Mouse (Mus musculus): ENCODE results near the gene Ece1. TPM values are rescaled to one million over a fixed set of nuclear protein-coding genes. Genes with fewer than 3 reads are reported as not detected.

The Ece1 gene
- total RNA-seq, 2 experiments from 2014 or later, result 47.6 to 54.2 TPM

DNA sequence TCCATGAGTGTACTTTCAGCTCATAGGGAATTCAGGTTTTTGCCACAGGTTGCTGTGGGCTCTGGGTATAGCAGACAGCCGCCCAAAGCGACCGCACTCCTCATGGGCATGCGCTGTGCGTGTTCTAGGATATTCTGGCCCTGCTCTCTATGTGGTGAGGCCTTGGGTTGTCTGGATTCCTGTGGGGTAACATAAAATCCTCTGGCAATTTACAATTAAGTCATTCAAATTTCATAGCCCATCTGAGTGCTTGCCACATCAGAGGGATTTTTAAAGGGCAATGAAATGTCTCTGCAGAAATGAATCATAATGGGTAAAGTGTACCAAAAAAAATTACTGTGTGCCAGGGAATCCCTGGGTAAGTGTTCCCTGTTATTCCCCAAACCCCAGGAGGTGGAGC lies 127.4 kb downstream of the Ece1 start:
- DNase-seq, result no peak

DNA sequence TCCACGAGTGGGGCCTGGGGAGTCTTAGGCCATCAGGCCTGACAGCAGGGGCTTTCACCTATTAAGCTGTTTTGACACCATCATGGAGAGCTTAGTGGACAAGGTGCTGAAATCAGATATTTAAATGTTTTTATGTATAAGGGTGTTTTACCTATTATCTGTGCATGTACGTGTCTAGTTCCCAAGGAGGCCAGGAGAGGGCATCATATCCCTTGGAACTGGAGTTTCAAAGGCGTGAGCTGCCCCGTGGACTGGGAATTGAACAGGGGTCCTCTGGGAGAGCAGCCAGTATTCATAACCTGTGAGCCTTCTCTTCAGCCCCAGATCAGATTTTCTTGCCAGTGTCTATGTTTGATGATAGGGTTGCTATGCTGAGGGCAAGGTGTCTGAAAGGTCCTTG lies 128.4 kb downstream of the Ece1 start:
- DNase-seq, result no peak

- no peak for DNase-seq
Observed at GRCm38 (mm10) chr4:137991240-137991639, 129.2 kb downstream of the Ece1 start.

DNA sequence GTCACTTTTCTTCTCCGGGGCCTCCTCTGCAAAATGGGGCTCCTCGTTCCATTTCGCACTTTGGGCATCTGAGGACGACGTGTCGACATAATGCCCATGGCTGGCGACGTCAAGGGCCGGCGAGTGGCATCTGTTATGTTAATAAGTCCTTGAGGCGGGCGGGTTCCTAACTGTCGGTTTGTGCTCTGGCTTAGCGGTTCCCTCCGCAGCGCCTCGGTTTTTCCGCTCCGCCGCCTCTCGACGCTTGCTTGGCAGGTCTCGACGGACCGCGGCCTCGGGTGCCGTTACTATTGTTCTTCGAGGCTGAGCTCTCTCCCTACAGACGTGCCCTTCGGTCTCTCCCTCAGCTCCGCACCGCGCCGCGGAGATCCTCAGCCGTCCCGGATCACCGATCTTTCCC lies 130.9 kb downstream of the Ece1 start, which contains the start of gene Eif4g3:
Eif4g3 (plus strand) TSS at position 133 of the 400 bp plus-strand sequence.
- no peak for DNase-seq

DNA sequence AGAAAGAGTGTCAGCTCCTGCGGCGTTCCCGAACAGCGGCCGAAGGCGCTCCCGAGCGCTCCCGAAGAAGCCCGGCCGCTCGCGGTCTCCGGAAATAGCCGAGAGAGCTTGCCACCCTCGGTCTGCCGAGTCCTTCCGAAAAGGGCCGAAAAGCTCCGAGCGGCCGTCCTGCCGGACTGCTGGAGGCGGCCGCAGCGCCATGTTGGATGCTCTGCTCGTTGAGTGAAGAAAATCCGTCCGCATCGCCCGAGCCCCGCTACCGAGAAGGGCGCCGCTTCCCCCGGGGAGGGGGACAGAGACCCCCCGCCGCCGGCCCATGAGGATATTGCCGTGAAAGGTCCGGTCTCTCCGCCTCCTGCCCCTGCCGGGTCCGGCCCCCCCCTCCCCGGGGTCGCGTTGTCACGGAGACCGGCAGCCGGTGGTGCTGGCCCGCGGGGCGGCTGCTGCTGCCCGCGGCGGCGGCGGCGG lies 131.3 kb downstream of the Ece1 start:
- DNase-seq, result peak; percentile 98

GRCm38 (mm10) chr4:137993821-137994561 lies 132.0 kb downstream of the Ece1 start:
- peak; percentile 46 for DNase-seq

DNA sequence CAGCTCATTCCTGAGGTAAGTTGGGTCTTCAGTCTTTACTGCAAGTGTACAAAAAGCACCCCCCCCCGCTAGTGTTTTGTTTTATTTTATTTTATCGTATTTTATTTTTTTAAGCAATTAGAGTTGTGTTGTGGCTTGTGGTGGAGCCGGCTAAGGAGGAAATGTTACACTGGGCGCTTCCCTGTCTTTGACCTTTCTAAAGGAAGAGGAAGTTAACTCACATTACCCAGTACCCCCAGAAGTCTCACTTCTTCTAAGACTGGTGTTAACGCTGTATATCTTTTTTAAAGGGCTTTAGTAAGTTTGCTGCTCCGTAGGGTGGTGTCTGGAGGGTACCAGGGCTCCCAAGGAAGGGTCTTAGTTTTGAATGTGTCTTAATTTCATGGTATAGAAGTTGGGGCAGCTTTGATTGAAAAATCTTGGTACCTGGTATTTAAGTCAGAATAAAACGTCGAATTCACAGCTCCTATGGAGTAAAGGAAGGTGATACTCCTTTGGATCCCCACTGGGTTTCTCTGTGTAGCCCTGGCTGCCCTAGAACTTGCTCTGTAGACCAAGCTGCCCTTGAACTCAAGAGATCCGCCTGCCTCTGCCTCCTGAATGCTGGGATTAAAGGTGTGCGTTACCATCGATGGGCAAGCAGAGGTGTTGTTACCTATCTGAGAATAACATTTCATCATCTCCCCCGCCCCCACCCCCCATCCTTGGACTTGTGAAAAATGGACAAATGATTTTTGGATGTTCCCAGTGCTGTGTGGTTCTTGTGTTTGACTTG lies 132.7 kb downstream of the Ece1 start:
- no peak for DNase-seq

GRCm38 (mm10) chr4:137995399-137995798 lies 133.4 kb downstream of the Ece1 start:
- DNase-seq, result peak; percentile 54

DNA sequence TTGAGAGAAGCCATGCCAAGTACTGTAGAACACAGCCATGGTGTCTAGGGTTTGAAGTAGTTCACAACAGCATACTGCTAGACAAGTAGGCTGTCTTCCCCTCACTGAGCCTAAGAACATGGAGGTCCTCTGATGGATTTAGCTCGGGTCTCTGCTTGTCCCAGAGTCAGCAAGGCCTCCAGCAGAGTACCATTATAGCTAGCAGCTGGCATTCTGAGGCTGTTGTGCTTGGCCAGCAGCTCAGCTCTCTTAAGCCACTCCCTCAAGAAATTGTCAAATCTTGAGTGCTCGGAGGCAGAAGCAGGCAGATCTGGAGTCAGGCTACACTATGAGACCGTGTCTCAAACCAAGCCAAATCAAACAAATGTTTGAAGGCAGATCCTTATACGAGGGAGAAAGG lies 136.2 kb downstream of the Ece1 start:
- DNase-seq, result no peak

DNA sequence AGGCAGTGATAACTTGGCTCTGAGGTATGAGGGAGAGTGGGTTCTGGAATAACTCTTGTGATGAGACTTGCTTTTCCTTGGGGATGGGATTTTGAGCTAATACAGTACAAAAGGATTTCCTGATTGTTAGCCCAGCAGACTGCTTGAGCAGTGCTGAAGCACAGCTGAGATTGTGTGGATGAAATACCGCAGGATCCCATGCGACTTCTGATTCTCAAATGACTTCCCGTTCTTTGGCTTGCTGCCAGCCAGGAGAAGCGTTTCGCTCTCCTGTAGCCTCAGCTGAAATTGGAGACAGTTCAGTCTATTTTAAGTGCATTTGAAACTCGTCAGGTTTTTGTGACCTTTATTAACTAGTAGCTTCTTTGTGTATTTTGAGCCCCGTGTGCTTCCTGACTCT lies 138.6 kb downstream of the Ece1 start:
- peak; percentile 66 for DNase-seq

GRCm38 (mm10) chr4:138003909-138004610 lies 142.0 kb downstream of the Ece1 start:
- no peak for DNase-seq

- no peak for DNase-seq
Observed at GRCm38 (mm10) chr4:138005781-138006180, 143.7 kb downstream of the Ece1 start.

DNA sequence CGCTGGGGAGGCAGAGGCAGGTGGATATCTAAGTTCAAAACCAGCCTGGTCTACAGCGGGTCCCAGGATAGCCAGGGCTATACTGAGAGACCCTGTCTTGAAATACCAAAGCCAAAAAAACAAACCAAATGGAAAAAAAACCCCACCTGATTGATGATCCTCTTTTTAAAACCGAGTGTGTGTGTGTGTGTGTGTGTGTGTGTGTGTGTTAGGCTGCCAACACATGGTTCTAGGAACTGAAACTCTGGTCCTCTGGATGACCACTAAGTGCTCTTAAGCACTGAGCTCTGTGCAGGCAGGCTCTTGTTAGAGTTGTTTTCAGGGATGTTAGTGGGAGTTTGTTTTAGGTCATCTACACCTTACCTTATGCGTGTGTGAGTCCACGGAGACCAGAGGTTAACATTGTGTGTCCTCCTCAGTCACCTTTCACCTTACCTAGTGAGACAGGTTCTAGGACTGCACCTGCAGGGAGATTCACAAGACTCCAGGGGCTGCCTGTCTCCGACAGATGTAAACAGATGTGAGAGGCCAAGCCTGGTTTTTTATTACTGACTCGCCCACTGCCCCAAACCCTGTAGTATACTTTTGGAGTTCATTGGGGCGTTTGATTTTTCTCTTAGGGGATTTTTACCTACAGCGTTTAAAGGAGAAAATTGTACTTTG lies 145.0 kb downstream of the Ece1 start:
- DNase-seq, result no peak

GRCm38 (mm10) chr4:138008646-138009045 lies 146.6 kb downstream of the Ece1 start:
- no peak for DNase-seq

- no peak for DNase-seq
Observed at GRCm38 (mm10) chr4:138009786-138010502, 147.9 kb downstream of the Ece1 start.

DNA sequence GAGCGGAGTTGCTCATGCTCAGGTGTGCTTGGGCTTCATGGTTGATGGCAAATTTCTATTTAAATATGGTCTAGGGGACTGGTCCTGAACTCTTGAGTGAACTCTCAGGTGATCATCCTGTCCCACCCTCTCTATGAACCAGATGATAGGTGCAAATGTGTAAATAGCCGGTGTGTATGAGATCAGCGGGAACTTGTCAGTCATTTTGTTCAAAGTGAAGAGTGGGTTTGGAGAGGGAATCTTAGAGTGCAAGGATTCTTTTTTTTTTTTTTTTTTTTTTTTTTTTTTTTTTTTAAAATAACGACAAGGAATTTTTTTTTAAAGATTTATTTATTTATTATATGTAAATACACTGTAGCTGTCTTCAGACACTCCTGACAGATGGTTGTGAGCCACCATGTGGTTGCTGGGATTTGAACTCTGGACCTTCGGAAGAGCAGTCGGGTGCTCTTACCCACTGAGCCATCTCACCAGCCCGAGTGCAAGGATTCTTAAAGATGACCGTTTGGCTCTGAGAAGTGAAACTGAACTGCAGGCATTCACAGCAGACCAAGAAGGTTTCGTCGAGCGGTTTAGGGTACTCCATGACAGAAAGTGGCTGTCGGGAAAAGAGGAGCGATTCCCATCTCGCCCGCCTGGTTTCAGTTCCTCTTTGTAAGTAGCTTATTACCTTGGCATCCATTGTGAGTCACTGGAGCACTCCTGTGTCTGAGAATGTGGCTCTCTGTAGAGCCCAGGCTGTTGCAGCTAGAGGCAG lies 151.9 kb downstream of the Ece1 start:
- DNase-seq, result no peak

All from gastrocnemius, postnatal 25 days (tissue).